Mouse (Mus musculus) myocyte (in vitro differentiated cells): ENCODE data around the gene Cabcoco1. TPM values are rescaled to one million over a fixed set of nuclear protein-coding genes. Genes with fewer than 3 reads are reported as not detected.

Experiments used
- H3K27me3 ChIP-seq: one replicate; pipeline ENCODE4 v1.6.1; 2011; ENCODE audit not compliant: control insufficient read depth, insufficient read depth, insufficient read length
- H3K36me3 ChIP-seq: one replicate; pipeline ENCODE4 v1.6.1; 2011; ENCODE audit not compliant: control insufficient read depth, insufficient read depth
- H3K4me2 ChIP-seq: one replicate; pipeline ENCODE4 v1.6.1; 2011; ENCODE audit warnings: low read depth, control low read depth
- H3K4me3 ChIP-seq: one replicate; pipeline ENCODE4 v1.5.1; 2011; ENCODE audit warnings: mild to moderate bottlenecking, control low read depth, moderate library complexity
- H3K79me2 ChIP-seq: one replicate; pipeline ENCODE4 v1.6.1; 2011; ENCODE audit not compliant: control insufficient read depth, insufficient read depth
- H3ac ChIP-seq: one replicate; pipeline ENCODE4 v1.6.1; 2011; ENCODE audit not compliant: control insufficient read depth, insufficient read length
- CEBPB ChIP-seq: IDR thresholded peaks from 2 replicates; pipeline ENCODE4 v1.6.1; 2011; ENCODE audit warnings: mild to moderate bottlenecking, moderate library complexity; ENCODE audit not compliant: poor library complexity, insufficient read depth, severe bottlenecking
- E2F4 ChIP-seq: IDR thresholded peaks from one replicate; pipeline ENCODE4 v1.6.1; 2011; ENCODE audit warnings: mild to moderate bottlenecking, control low read depth, moderate library complexity; ENCODE audit not compliant: insufficient read depth
- MAX ChIP-seq: IDR thresholded peaks from one replicate; pipeline ENCODE4 v1.6.1; 2011; ENCODE audit warnings: low read depth, mild to moderate bottlenecking, control low read depth
- MYOD1 ChIP-seq, 3 experiments: IDR thresholded peaks; one replicate each; pipeline ENCODE4 v1.6.1; 2011; ENCODE audit warnings: control low read depth in 2 of 3, low read depth in 2 of 3, mild to moderate bottlenecking in 2 of 3, moderate library complexity in 1 of 3; ENCODE audit not compliant: insufficient read length in 2 of 3, control insufficient read depth in 1 of 3
- MYOG ChIP-seq, 3 experiments: IDR thresholded peaks; one replicate each; pipeline ENCODE4 v1.6.1; 2011; ENCODE audit warnings: control low read depth in 2 of 3, low read depth in 2 of 3, mild to moderate bottlenecking in 2 of 3; ENCODE audit not compliant: insufficient read length in 2 of 3, control insufficient read depth in 1 of 3, insufficient read depth in 1 of 3
- POLR2A ChIP-seq: IDR thresholded peaks from one replicate; pipeline ENCODE4 v1.6.1; 2011; ENCODE audit warnings: low read depth, mild to moderate bottlenecking, control low read depth, moderate library complexity; ENCODE audit not compliant: insufficient read length
- POLR2AphosphoS2 ChIP-seq: IDR thresholded peaks from one replicate; pipeline ENCODE4 v1.6.1; 2011; ENCODE audit warnings: low read depth, control low read depth; ENCODE audit not compliant: insufficient read length
- REST ChIP-seq: IDR thresholded peaks from one replicate; pipeline ENCODE4 v1.6.1; 2011; ENCODE audit warnings: mild to moderate bottlenecking, control low read depth, moderate library complexity; ENCODE audit not compliant: insufficient read depth, insufficient read length
- SRF ChIP-seq: IDR thresholded peaks from one replicate; pipeline ENCODE4 v1.6.1; 2011; ENCODE audit warnings: low read depth; ENCODE audit not compliant: control insufficient read depth, insufficient read length
- TCF12 ChIP-seq: IDR thresholded peaks from one replicate; pipeline ENCODE4 v1.6.1; 2011; ENCODE audit warnings: mild to moderate bottlenecking, control low read depth; ENCODE audit not compliant: poor library complexity, insufficient read depth, severe bottlenecking
- TCF3 ChIP-seq: IDR thresholded peaks from one replicate; pipeline ENCODE4 v1.6.1; 2011; ENCODE audit warnings: low read depth, control low read depth; ENCODE audit not compliant: insufficient read length
- USF1 ChIP-seq: IDR thresholded peaks from one replicate; pipeline ENCODE4 v1.6.1; 2011; ENCODE audit warnings: low read depth, mild to moderate bottlenecking, control low read depth, moderate library complexity
- polyA plus RNA-seq: library from polyadenylated mRNA; unstranded; fragments of >200 nt; fragmentation: generic; extraction: Trizol; gene quantifications from one replicate; pipeline ENCODE4 v1.2.1, GENCODE M21; 2012; ENCODE audit warnings: missing spikeins

Gene Cabcoco1
- polyA plus RNA-seq, 1 experiment, result not detected

DNA sequence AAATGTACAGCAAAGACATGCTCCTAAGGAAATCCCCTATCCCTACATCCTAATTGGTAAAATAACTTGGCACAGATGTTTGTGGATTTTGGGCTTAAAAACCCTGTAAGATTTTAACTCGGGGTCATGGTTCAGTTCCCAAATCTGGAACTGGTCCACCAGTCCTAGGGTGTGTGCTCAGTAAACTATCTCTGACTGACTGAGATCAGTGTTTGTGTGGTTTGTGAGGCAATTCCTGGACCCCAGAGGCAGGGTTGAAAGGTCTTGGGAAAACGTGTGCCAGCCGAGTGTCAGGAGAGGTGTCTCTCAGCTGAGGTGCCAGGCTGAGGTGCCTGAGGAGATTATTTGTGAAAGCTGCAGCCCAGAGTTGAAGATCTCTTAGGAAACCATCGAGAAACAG is 19.6 kb downstream of the Cabcoco1 start:
- TF ChIP-seq SRF (no peak), USF1 (no peak), REST (no peak), MYOD1 (IDR thresholded peaks at IDR 0.05; ENCODE audit: control insufficient read depth in 1 of 3, insufficient read length in 2 of 3, low read depth in 2 of 3) (no peak), POLR2A (no peak), MYOG (IDR thresholded peaks at IDR 0.05; ENCODE audit: control insufficient read depth in 1 of 3, insufficient read depth in 1 of 3, insufficient read length in 2 of 3, low read depth in 2 of 3) (no peak), E2F4 (no peak), CEBPB (no peak), POLR2AphosphoS2 (no peak), MAX (no peak), TCF3 (no peak), TCF12 (no peak)
- no peaks in the 10 kb centered on the region for H3K36me3 ChIP-seq
- no peaks in the 10 kb centered on the region for H3K79me2 ChIP-seq

DNA sequence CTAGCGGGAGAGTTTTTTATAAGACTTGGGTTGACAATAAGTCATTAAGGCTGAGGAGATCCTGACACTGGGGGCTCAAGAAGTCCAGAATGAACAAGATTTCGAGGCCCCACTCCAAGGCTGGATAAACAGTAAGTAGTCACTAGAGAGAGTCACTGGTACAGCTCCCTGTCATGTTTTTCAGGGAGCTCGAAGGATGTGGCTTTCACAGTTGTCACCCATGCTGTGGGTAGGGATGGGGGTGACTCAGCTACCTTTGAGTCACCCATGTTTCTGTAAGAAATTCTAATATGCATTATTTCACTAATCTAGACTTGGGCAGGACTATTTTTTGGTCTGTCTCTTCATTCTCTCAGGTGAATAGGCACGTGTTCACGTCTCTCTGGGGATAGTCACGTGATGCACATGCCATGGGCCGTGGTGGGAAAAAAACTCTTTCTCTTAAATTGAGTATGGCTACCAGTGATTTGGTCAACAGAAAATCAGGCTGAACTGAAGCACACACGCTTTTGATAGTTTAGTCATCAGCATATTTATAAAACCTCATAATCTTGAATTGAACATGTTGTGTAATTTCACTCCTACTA is 29.2 kb downstream of the Cabcoco1 start:
- H3K4me2 ChIP-seq, result peak overlapping the region; percentile 20

More for the DNA sequence above, 19.6 kb downstream of the Cabcoco1 start:
- Histone ChIP-seq H3ac (no peak overlapping the region), H3K4me2 (no peak overlapping the region), H3K27me3 (no peaks in the 10 kb centered on the region), H3K4me3 (no peak overlapping the region)

DNA sequence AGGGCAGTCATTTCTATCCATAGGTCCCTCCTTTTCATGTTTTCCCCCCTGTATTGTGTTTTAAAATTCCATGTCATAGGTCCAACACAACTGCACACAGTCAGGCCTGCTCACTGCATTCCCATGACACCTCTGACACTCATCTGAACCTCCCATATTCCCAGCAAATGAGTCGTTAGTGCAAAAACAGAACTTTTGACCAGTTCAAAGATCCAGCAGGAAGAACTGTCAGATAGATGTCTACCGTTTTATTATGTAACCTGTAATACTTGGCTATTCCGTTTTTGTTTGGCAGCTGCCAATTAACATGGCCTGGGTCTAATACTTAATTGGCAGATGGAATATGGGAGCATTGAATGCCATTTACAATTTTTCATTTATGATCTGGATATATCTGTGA is 34.0 kb downstream of the Cabcoco1 start:
- Histone ChIP-seq H3ac (no peak overlapping the region), H3K4me2 (no peak overlapping the region), H3K79me2 (no peaks in the 10 kb centered on the region), H3K27me3 (no peaks in the 10 kb centered on the region), H3K4me3 (no peak overlapping the region), H3K36me3 (no peaks in the 10 kb centered on the region)
- TF ChIP-seq POLR2AphosphoS2 (no peak), USF1 (no peak), CEBPB (no peak), MAX (no peak), TCF12 (no peak), POLR2A (no peak), E2F4 (no peak), MYOG (IDR thresholded peaks at IDR 0.05; ENCODE audit: control insufficient read depth in 1 of 3, insufficient read depth in 1 of 3, insufficient read length in 2 of 3, low read depth in 2 of 3) (no peak), SRF (no peak), TCF3 (no peak), REST (no peak), MYOD1 (IDR thresholded peaks at IDR 0.05; ENCODE audit: control insufficient read depth in 1 of 3, insufficient read length in 2 of 3, low read depth in 2 of 3) (no peak)

More for the DNA sequence above, 29.2 kb downstream of the Cabcoco1 start:
- TF ChIP-seq TCF3 (no peak), MAX (no peak), MYOG (IDR thresholded peaks at IDR 0.05; ENCODE audit: control insufficient read depth in 1 of 3, insufficient read depth in 1 of 3, insufficient read length in 2 of 3, low read depth in 2 of 3) (no peak), E2F4 (no peak), POLR2AphosphoS2 (no peak), USF1 (peak; percentile 70), REST (no peak), SRF (no peak), TCF12 (no peak), POLR2A (no peak), CEBPB (no peak), MYOD1 (IDR thresholded peaks at IDR 0.05; ENCODE audit: control insufficient read depth in 1 of 3, insufficient read length in 2 of 3, low read depth in 2 of 3) (peak in 1 of 3 experiments; percentile 5)
- Histone ChIP-seq H3K36me3 (no peaks in the 10 kb centered on the region), H3ac (no peak overlapping the region), H3K4me3 (no peak overlapping the region), H3K79me2 (no peaks in the 10 kb centered on the region), H3K27me3 (no peaks in the 10 kb centered on the region)

DNA sequence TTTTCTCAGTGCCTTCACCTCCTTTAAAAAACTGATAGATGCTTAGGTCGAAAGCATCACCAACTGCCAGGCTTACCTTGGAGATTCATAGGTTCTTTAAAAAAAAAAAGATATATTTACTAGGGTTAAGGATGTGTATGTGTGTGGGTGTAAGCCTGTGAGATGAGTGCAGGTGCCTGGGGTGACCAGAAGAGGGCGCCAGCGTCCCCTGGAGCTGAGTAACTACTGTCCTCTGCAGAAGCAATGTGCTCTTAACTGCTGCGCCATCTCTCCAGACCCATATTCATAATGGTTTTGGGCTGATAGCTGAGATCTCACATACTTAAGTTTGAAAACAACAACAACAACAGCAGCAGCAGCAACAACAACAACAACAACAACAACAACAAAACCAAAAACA is 35.5 kb downstream of the Cabcoco1 start:
- no peaks in the 10 kb centered on the region for H3K27me3 ChIP-seq
- TF ChIP-seq E2F4 (no peak), REST (no peak), TCF12 (no peak), USF1 (no peak), MAX (no peak), POLR2AphosphoS2 (no peak), TCF3 (no peak), POLR2A (no peak), CEBPB (no peak), SRF (no peak), MYOG (IDR thresholded peaks at IDR 0.05; ENCODE audit: control insufficient read depth in 1 of 3, insufficient read depth in 1 of 3, insufficient read length in 2 of 3, low read depth in 2 of 3) (no peak), MYOD1 (IDR thresholded peaks at IDR 0.05; ENCODE audit: control insufficient read depth in 1 of 3, insufficient read length in 2 of 3, low read depth in 2 of 3) (no peak)
- no peaks in the 10 kb centered on the region for H3K79me2 ChIP-seq
- H3K4me3 ChIP-seq, result no peak overlapping the region
- H3K36me3 ChIP-seq, result no peaks in the 10 kb centered on the region
- H3K4me2 ChIP-seq, result no peak overlapping the region
- no peak overlapping the region for H3ac ChIP-seq
